Mouse (Mus musculus) CH12.LX (cell line): Measurements from ENCODE around the gene Apmap. TPM values are rescaled to one million over a fixed set of nuclear protein-coding genes. Genes with fewer than 3 reads are reported as not detected.

Experiments
- polyA plus RNA-seq: library from polyadenylated mRNA; unstranded; fragments of >175 nt; gene quantifications from 2 replicates; pipeline ENCODE4 v1.2.1, GENCODE M21; 2012; ENCODE audit warnings: low read depth; ENCODE audit not compliant: insufficient read length
- total RNA-seq, 2 experiments: library from RNA; depleted of rRNA; stranded (reverse); fragments of 300-350 nt in 1 of 2; fragments of >200 nt in 1 of 2; gene quantifications; 2 replicates each; pipeline ENCODE4 v1.2.3; 2012 to 2014

The Apmap gene
- total and polyA plus RNA-seq, 3 experiments, result 24.5 to 35.6 (median 25.8) TPM

Other genes starting within 250 kb of the Apmap start
- gene 3300002I08Rik, start 245.8 kb downstream of the Apmap start, total RNA-seq (2012; rRNA removed), result 4.7 TPM in 2 replicates
- 3.2 and 4.5 TPM in 2 replicates for gene 3300002I08Rik, start 245.8 kb downstream of the Apmap start, total RNA-seq (2014; rRNA removed)
- 1.1 and 1.6 TPM in 2 replicates for gene 3300002I08Rik, start 245.8 kb downstream of the Apmap start, polyA plus RNA-seq
- 2.0 and 2.6 TPM in 2 replicates for gene Zfp442, start 157.1 kb downstream of the Apmap start, total RNA-seq (2012; rRNA removed)
- gene Zfp442, start 157.1 kb downstream of the Apmap start, total RNA-seq (2014; rRNA removed), result 2.6 and 3.4 TPM in 2 replicates
- gene Zfp442, start 157.1 kb downstream of the Apmap start, polyA plus RNA-seq, result 1.7 and 2.5 TPM in 2 replicates
- gene Zfp345, start 123.5 kb downstream of the Apmap start, total RNA-seq (2012; rRNA removed), result 4.5 and 6.6 TPM in 2 replicates
- 15.0 and 16.6 TPM in 2 replicates for gene Zfp345, start 123.5 kb downstream of the Apmap start, total RNA-seq (2014; rRNA removed)
- 6.0 and 6.3 TPM in 2 replicates for gene Zfp345, start 123.5 kb downstream of the Apmap start, polyA plus RNA-seq
- gene Cst7, start 38.2 kb downstream of the Apmap start, total RNA-seq (2012; rRNA removed), result 12.8 and 15.9 TPM in 2 replicates
- 30.7 and 31.7 TPM in 2 replicates for gene Cst7, start 38.2 kb downstream of the Apmap start, total RNA-seq (2014; rRNA removed)
- gene Cst7, start 38.2 kb downstream of the Apmap start, polyA plus RNA-seq, result 42.0 and 48.8 TPM in 2 replicates
- 1.7 and 1.9 TPM in 2 replicates for gene Acss1, start 59.9 kb upstream of the Apmap start, total RNA-seq (2012; rRNA removed)
- 0.35 and 0.39 TPM in 2 replicates for gene Acss1, start 59.9 kb upstream of the Apmap start, total RNA-seq (2014; rRNA removed)
- gene Acss1, start 59.9 kb upstream of the Apmap start, polyA plus RNA-seq, result 0.44 and 0.76 TPM in 2 replicates
- not detected in 2 replicates for gene Vsx1, start 80.8 kb upstream of the Apmap start, total RNA-seq (2012; rRNA removed)
- not detected in 2 replicates for gene Vsx1, start 80.8 kb upstream of the Apmap start, total RNA-seq (2014; rRNA removed)
- gene Vsx1, start 80.8 kb upstream of the Apmap start, polyA plus RNA-seq, result not detected in 2 replicates
- gene Entpd6, start 140.5 kb upstream of the Apmap start, total RNA-seq (2012; rRNA removed), result 35.5 and 36.4 TPM in 2 replicates
- 30.6 and 33.5 TPM in 2 replicates for gene Entpd6, start 140.5 kb upstream of the Apmap start, total RNA-seq (2014; rRNA removed)
- gene Entpd6, start 140.5 kb upstream of the Apmap start, polyA plus RNA-seq, result 44.5 and 45.5 TPM in 2 replicates
- gene Pygb, start 178.2 kb upstream of the Apmap start, total RNA-seq (2012; rRNA removed), result 47.0 and 47.7 TPM in 2 replicates
- 36.4 and 39.7 TPM in 2 replicates for gene Pygb, start 178.2 kb upstream of the Apmap start, total RNA-seq (2014; rRNA removed)
- 42.6 and 43.2 TPM in 2 replicates for gene Pygb, start 178.2 kb upstream of the Apmap start, polyA plus RNA-seq